Mouse (Mus musculus): ENCODE data around the gene Six4.

- TF ChIP-seq CTCF (IDR thresholded peaks at IDR 0.05; ENCODE audit: extremely low read depth, insufficient read depth, insufficient read length, insufficient replicate concordance) (no peak), POLR2A (IDR thresholded peaks at IDR 0.05; ENCODE audit: low read depth, low read length) (no peak)
Observed at GRCm38 (mm10) chr12:73111561-73112325, 1.5 kb downstream of the Six4 start.

All from spleen, adult 2 months (tissue).